Mouse (Mus musculus): ENCODE data around the gene Trim17. TPM values are rescaled to one million over a fixed set of nuclear protein-coding genes. Genes with fewer than 3 reads are reported as not detected.
A peak's percentile ranks its signal among the peaks of the same experiment; 100 is the strongest.

The Trim17 gene
- total and polyA plus RNA-seq, 3 experiments: 0.50 to 0.82 TPM; not detected in 1

- H3K4me3 ChIP-seq (ENCODE audit: control insufficient read depth in 1 of 2, insufficient read depth in 1 of 2, low read depth in 2 of 2, low read length in 2 of 2): peak within 1 kb of the TSS; percentile 84 to 89
- peak within 1 kb of the TSS; percentile 90 for H3K9ac ChIP-seq (ENCODE audit: control insufficient read depth, low read depth, low read length, poor library complexity, severe bottlenecking)
- no peaks in the 10 kb centered on the region for H3K9me3 ChIP-seq (replicated peaks; ENCODE audit: insufficient read depth, low read length)
- H3K79me2 ChIP-seq (ENCODE audit: control insufficient read depth, insufficient read depth, low read length, poor library complexity): peaks cover 17% of the 10 kb centered on the region
- peaks cover 2 to 16% of the 10 kb centered on the region in 2 experiments; a peak in 3 of 4 replicates for H3K4me1 ChIP-seq (ENCODE audit: control insufficient read depth in 1 of 2, insufficient read depth in 2 of 2, low read length in 2 of 2)
- TF ChIP-seq USF2 (IDR thresholded peaks at IDR 0.05; ENCODE audit: borderline replicate concordance in 1 of 2, insufficient read depth in 1 of 2, low read depth in 1 of 2, low read length in 2 of 2) (no peak), CTCF (IDR thresholded peaks at IDR 0.05 in 2 of 3, conservative IDR thresholded peaks at IDR 0.05 in 1 of 3; ENCODE audit: control insufficient read depth in 1 of 3, insufficient read depth in 1 of 3, low read depth in 2 of 3, low read length in 3 of 3, poor library complexity in 1 of 3, severe bottlenecking in 1 of 3) (no peak), NELFE (IDR thresholded peaks at IDR 0.05; ENCODE audit: low read depth, low read length) (peak; percentile 97), POLR2AphosphoS2 (IDR thresholded peaks at IDR 0.05; ENCODE audit: low read length) (peak; percentile 79; the same call in 1 of the 2 replicates), MAFK (IDR thresholded peaks at IDR 0.05; ENCODE audit: borderline replicate concordance, low read depth, low read length) (no peak), MYB (IDR thresholded peaks at IDR 0.05; ENCODE audit: low read depth, low read length) (no peak), EP300 (IDR thresholded peaks at IDR 0.05; ENCODE audit: low read depth in 1 of 2, low read length in 2 of 2) (no peak), MXI1 (IDR thresholded peaks at IDR 0.05; ENCODE audit: low read depth, low read length) (peak; percentile 62), MAX (IDR thresholded peaks at IDR 0.05; ENCODE audit: low read length) (no peak; the same call in 1 of the 2 replicates), MAZ (IDR thresholded peaks at IDR 0.05; ENCODE audit: low read depth, low read length) (peak; percentile 31; the same call in 1 of the 2 replicates), RCOR1 (IDR thresholded peaks at IDR 0.05; ENCODE audit: low read depth, low read length) (no peak), E2F4 (IDR thresholded peaks at IDR 0.05; ENCODE audit: borderline replicate concordance, low read depth, low read length) (no peak), ELF1 (IDR thresholded peaks at IDR 0.05; ENCODE audit: low read depth, low read length) (no peak), ETS1 (IDR thresholded peaks at IDR 0.05; ENCODE audit: low read depth, low read length) (peak; percentile 24; the same call in 1 of the 2 replicates), RAD21 (IDR thresholded peaks at IDR 0.05; ENCODE audit: low read depth, low read length) (no peak), SIN3A (IDR thresholded peaks at IDR 0.05; ENCODE audit: low read length) (peak; percentile 91), TCF12 (IDR thresholded peaks at IDR 0.05; ENCODE audit: low read depth, low read length) (peak; percentile 75), POLR2A (IDR thresholded peaks at IDR 0.05; ENCODE audit: control insufficient read depth in 1 of 2, insufficient read depth in 1 of 2, low read depth in 1 of 2, low read length in 2 of 2, poor library complexity in 1 of 2) (peak; percentile 92 to 93), MEF2A (IDR thresholded peaks at IDR 0.05; ENCODE audit: extremely low read depth, insufficient replicate concordance, low read depth, low read length, poor library complexity, severe bottlenecking) (no peak), USF1 (IDR thresholded peaks at IDR 0.05; ENCODE audit: low read depth, low read length) (no peak), SMC3 (IDR thresholded peaks at IDR 0.05; ENCODE audit: low read depth, low read length) (no peak), GABPA (IDR thresholded peaks at IDR 0.05; ENCODE audit: low read depth, low read length) (no peak), HCFC1 (IDR thresholded peaks at IDR 0.05; ENCODE audit: low read depth, low read length) (peak; percentile 84), TBP (IDR thresholded peaks at IDR 0.05; ENCODE audit: low read depth, low read length) (peak; percentile 79), GATA1 (IDR thresholded peaks at IDR 0.05; ENCODE audit: low read depth, low read length) (peak; percentile 14; the same call in 1 of the 2 replicates), NRF1 (IDR thresholded peaks at IDR 0.05; ENCODE audit: insufficient read depth, low read depth, low read length, poor library complexity, severe bottlenecking) (peak; percentile 73), ZMIZ1 (IDR thresholded peaks at IDR 0.05; ENCODE audit: low read depth, low read length) (peak; percentile 90), ZC3H11A (IDR thresholded peaks at IDR 0.05; ENCODE audit: low read depth, low read length) (no peak)
- H3K27ac ChIP-seq (ENCODE audit: control insufficient read depth, low read depth, low read length): peak within 1 kb of the TSS; percentile 34
- no peaks in the 10 kb centered on the region for H3K27me3 ChIP-seq (ENCODE audit: control insufficient read depth in 1 of 2, insufficient read depth in 2 of 2, low read length in 2 of 2)
- H3K36me3 ChIP-seq (ENCODE audit: control insufficient read depth in 1 of 2, insufficient read depth in 2 of 2, low read length in 2 of 2): peaks cover 3 to 8% of the 10 kb centered on the region in 2 experiments
- DNase-seq (ENCODE audit: low read depth, low spot score): peak; percentile 96
These were observed 16.0 kb upstream of the Trim17 start, which contains the start of gene Rnf187 for GRCm38 (mm10) chr11:58938322-58939087. Gene Rnf187 (minus strand): TSS chr11:58938916.

All from MEL (cell line).